Mouse (Mus musculus): Measurements from ENCODE around the gene Cactin.

The Cactin gene

GRCm38 (mm10) chr10:81364666-81365065 is 43.8 kb downstream of the Cactin start:
- DNase-seq (ENCODE audit: low spot score in 2 of 2), result no peak

DNA sequence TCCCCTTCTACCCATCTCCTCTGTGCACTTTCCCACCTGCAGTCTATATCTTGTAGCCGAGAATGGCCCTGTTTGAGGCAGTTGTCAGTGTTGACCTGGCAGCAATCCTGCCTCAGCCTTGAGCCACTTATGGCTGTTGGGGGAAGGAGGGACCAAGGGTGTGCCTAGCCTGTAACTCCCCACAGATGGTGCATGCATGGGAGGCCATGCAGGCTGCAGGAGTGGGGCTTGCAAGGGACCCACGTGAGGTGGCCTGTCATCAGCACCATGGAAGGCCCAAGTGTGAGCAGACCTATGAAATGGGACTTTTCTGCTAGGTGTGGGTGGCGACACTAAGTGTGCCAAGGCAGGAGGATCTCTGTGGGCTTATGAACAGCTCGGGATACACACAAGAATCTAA is 44.2 kb downstream of the Cactin start:
- DNase-seq (ENCODE audit: low spot score in 2 of 2), result no peak

GRCm38 (mm10) chr10:81365672-81366476 is 45.0 kb downstream of the Cactin start, which contains the start of gene 4930404N11Rik:
4930404N11Rik (minus strand) TSS chr10:81365816.
- DNase-seq (ENCODE audit: low spot score in 2 of 2), result no peak

DNA sequence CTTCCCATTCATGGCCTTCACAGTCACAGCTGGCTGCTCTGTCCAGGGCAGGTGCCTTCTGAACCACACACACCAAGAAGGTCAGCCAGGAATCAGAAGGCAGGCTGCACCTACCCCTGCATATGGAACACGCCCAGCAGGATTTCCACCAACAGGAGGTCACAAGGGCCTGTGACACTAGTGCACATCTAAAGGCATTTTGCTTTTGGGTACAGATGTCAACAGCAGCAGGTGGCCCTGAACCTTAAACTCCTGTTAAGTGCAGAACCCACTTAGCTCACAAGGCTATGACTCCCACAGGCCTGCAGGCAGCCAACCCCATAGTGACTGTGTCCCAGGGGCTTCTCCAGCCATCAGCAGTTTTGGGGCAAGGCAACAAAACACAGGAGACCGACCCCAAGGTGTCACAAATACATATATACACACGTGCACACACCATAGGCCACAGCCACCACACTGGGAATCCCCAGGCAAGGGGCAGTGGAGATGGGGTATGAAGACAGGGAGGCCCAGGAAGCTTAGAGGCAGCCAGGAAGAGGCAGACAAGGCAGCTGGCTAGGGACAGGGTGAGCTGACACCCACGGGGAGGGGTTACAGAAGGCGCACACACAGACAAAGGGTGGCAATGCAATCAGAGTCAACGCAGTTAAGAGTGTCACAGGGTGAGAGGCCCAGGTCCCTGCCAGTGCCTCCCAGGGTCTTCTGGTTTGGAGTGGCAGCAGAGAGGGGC is 45.7 kb downstream of the Cactin start:
- DNase-seq (ENCODE audit: low spot score in 2 of 2), result no peak

- DNase-seq (ENCODE audit: low spot score in 2 of 2), result no peak
These were observed 46.2 kb downstream of the Cactin start for GRCm38 (mm10) chr10:81367207-81367495.

- DNase-seq (ENCODE audit: low spot score in 2 of 2), result no peak
These were observed 54.4 kb downstream of the Cactin start for GRCm38 (mm10) chr10:81375322-81375721.
